Mouse (Mus musculus) ovary, postnatal 10 days (tissue): ENCODE data around the gene Lrcol1.

Experiments used
- DNase-seq: peaks from one replicate; pipeline ENCODE4 v3.0.0; 2022; ENCODE audit warnings: low spot score

Lrcol1 gene

GRCm38 (mm10) chr5:110344524-110344923 is at the start of gene Lrcol1:
Gene Lrcol1 (plus strand): TSS chr5:110344730.
- DNase-seq, result no peak

- DNase-seq, result no peak
Measured at GRCm38 (mm10) chr5:110296637-110297036, 47.9 kb upstream of the Lrcol1 start.

- DNase-seq, result no peak
Measured at GRCm38 (mm10) chr5:110300591-110300990, 43.9 kb upstream of the Lrcol1 start.

GRCm38 (mm10) chr5:110308861-110309260 is 35.7 kb upstream of the Lrcol1 start:
- DNase-seq, result no peak

GRCm38 (mm10) chr5:110313127-110313526 is 31.4 kb upstream of the Lrcol1 start:
- DNase-seq, result no peak

GRCm38 (mm10) chr5:110330508-110330907 is 14.0 kb upstream of the Lrcol1 start:
- no peak for DNase-seq

GRCm38 (mm10) chr5:110338792-110339191 is 5.7 kb upstream of the Lrcol1 start:
- no peak for DNase-seq

- no peak for DNase-seq
Measured at GRCm38 (mm10) chr5:110342648-110343284, 1.8 kb upstream of the Lrcol1 start, which contains the start of gene P2rx2. Gene P2rx2 (minus strand): TSS chr5:110343212.

- DNase-seq, result no peak
Measured at GRCm38 (mm10) chr5:110345553-110345952, 1.0 kb downstream of the Lrcol1 start.

GRCm38 (mm10) chr5:110347006-110347405 is 2.5 kb downstream of the Lrcol1 start:
- DNase-seq, result no peak

GRCm38 (mm10) chr5:110354716-110355115 is 10.2 kb downstream of the Lrcol1 start:
- no peak for DNase-seq

- DNase-seq, result peak; percentile 68
Measured at GRCm38 (mm10) chr5:110357531-110358179, 13.1 kb downstream of the Lrcol1 start.

- no peak for DNase-seq
Measured at GRCm38 (mm10) chr5:110361465-110361864, 16.9 kb downstream of the Lrcol1 start.

- no peak for DNase-seq
Measured at GRCm38 (mm10) chr5:110362813-110363178, 18.3 kb downstream of the Lrcol1 start.

- peak; percentile 50 for DNase-seq
Measured at GRCm38 (mm10) chr5:110363179-110363821, 18.8 kb downstream of the Lrcol1 start.

GRCm38 (mm10) chr5:110363822-110364545 is 19.5 kb downstream of the Lrcol1 start:
- DNase-seq, result no peak

GRCm38 (mm10) chr5:110376802-110377433 is 32.4 kb downstream of the Lrcol1 start:
- DNase-seq, result no peak

- DNase-seq, result no peak
Measured at GRCm38 (mm10) chr5:110378181-110378583, 33.7 kb downstream of the Lrcol1 start.

GRCm38 (mm10) chr5:110379086-110379485 is 34.6 kb downstream of the Lrcol1 start:
- DNase-seq, result no peak

GRCm38 (mm10) chr5:110379823-110380222 is 35.3 kb downstream of the Lrcol1 start:
- no peak for DNase-seq

GRCm38 (mm10) chr5:110384491-110384890 is 40.0 kb downstream of the Lrcol1 start:
- DNase-seq, result no peak

GRCm38 (mm10) chr5:110385263-110385662 is 40.7 kb downstream of the Lrcol1 start:
- no peak for DNase-seq
